Mouse (Mus musculus) forebrain, postnatal 0 days (tissue): ENCODE results near the gene Atat1. TPM values are rescaled to one million over a fixed set of nuclear protein-coding genes. Genes with fewer than 3 reads are reported as not detected.
A peak's percentile ranks its signal among the peaks of the same experiment; 100 is the strongest.

Experiments
- ATAC-seq: fragments of 200-750 bp; cut with Nextera tagmentation; 2 replicates; pipeline ENCODE4 v1.8.0; 2017; ENCODE audit warnings: mild to moderate bottlenecking, moderate library complexity
- DNase-seq: peaks from one replicate; pipeline ENCODE4 v3.0.0-alpha.2; 2015
- H3K27ac ChIP-seq: fragments of 300-500 bp; sonication (generic); 2 replicates; pipeline ENCODE4 v1.5.1; 2014; ENCODE audit warnings: low read depth, mild to moderate bottlenecking, antibody characterized with exemption, low read length, moderate library complexity, mixed read lengths
- H3K27me3 ChIP-seq: fragments of 300-500 bp; sonication (generic); 2 replicates; pipeline ENCODE4 v1.6.1; 2014; ENCODE audit warnings: mild to moderate bottlenecking, low read length, mixed read lengths; ENCODE audit not compliant: insufficient read depth
- H3K36me3 ChIP-seq: fragments of 300-500 bp; sonication (generic); 2 replicates; pipeline ENCODE4 v1.6.1; 2014; ENCODE audit warnings: mild to moderate bottlenecking, moderate library complexity; ENCODE audit not compliant: insufficient read depth
- H3K4me1 ChIP-seq: fragments of 300-500 bp; sonication (generic); 2 replicates; pipeline ENCODE4 v1.6.1; 2014; ENCODE audit warnings: antibody characterized with exemption; ENCODE audit not compliant: insufficient read depth
- H3K4me2 ChIP-seq: fragments of 300-500 bp; sonication (generic); 2 replicates; pipeline ENCODE4 v1.6.1; 2014; ENCODE audit warnings: low read depth, mild to moderate bottlenecking, moderate library complexity
- H3K4me3 ChIP-seq: fragments of 300-500 bp; sonication (generic); 2 replicates; pipeline ENCODE4 v1.5.1; 2014; ENCODE audit warnings: low read depth, low read length, mixed read lengths
- H3K9ac ChIP-seq: fragments of 300-500 bp; sonication (generic); 2 replicates; pipeline ENCODE4 v1.6.1; 2014; ENCODE audit warnings: mild to moderate bottlenecking
- H3K9me3 ChIP-seq: fragments of 300-500 bp; sonication (generic); 2 replicates; pipeline ENCODE4 v1.6.1; 2016; ENCODE audit warnings: low read length
- CTCF ChIP-seq: sonication (generic); IDR thresholded peaks from 2 replicates; pipeline ENCODE4 v1.5.1; 2016; ENCODE audit warnings: antibody characterized with exemption, control low read depth, low read depth
- WGBS: fragments of 180-500 bp; shearing (Covaris S2); extraction: QIAGEN DNeasy Blood & Tissue Kit; methylation state at CpG from one replicate; pipeline ENCODE4 v1.1.7; 2014; 5-methylcytosine and 5-hydroxymethylcytosine counted together
- polyA plus RNA-seq: library from polyadenylated mRNA; unstranded; fragments of >200 nt; fragmentation: Nextera tagmentation; extraction: Ambion mirVana; gene quantifications from 2 replicates; pipeline ENCODE4 v1.2.1, GENCODE M21; 2015
- total RNA-seq: library from RNA; depleted of rRNA; stranded (reverse); fragments of >200 nt; gene quantifications from 2 replicates; pipeline ENCODE4 v1.2.3, GENCODE M21; 2014

Gene Atat1
- total and polyA plus RNA-seq, 2 experiments from 2014 or later = 218 to 379 TPM

DNA sequence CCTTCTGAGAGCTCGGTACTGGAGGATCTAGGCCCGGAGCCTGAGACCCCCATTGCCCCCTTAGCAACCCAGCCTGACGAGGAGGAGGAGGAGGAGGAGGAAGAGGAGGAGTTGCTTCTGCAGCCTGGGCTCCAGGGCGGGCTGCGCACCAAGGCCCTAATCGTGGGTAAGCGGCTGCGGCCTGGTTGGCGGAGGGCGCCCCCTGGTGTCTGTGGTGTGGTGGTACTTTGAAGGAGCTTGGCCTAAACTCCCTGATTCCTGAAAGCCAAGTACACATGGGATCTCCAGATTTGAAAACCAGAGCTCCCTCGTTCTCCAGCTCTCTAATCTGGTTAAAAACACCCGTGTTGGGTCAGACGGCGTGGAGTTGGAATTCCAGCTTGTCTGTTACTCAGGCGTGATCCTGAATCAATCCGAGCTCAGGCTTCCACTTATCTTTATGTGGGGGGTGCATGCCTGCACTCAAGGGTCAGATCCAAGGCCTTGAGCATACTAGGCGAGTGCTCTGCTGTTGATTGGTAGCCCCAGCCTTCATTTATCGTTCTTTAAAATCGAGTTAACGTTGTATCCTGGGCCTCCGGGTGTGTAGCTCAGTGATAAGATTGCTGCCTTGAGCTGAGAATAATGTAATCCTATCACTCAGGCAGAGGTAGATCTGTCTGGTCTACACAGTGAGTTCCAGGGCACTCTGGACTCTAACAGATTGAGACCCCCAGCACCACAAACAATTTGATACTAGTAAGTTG, 35.9 kb downstream of the Atat1 start:
- Histone ChIP-seq H3K4me3 (no peak overlapping the region), H3K9ac (no peak overlapping the region), H3K4me2 (no peak overlapping the region), H3K27ac (no peak overlapping the region), H3K36me3 (0 out of 2 replicates have a peak, but pooled peaks cover 12% of the 10 kb centered on the region), H3K27me3 (no peaks in the 10 kb centered on the region), H3K9me3 (no peaks in the 10 kb centered on the region), H3K4me1 (0 out of 2 replicates have a peak, but pooled peaks cover 11% of the 10 kb centered on the region)
- WGBS = 32% methylated on average over 21 of the region's 21 CpGs
- DNase-seq (peak; percentile 88), ATAC-seq (peak; percentile 71)
- TF ChIP-seq CTCF = peak; percentile 93

DNA sequence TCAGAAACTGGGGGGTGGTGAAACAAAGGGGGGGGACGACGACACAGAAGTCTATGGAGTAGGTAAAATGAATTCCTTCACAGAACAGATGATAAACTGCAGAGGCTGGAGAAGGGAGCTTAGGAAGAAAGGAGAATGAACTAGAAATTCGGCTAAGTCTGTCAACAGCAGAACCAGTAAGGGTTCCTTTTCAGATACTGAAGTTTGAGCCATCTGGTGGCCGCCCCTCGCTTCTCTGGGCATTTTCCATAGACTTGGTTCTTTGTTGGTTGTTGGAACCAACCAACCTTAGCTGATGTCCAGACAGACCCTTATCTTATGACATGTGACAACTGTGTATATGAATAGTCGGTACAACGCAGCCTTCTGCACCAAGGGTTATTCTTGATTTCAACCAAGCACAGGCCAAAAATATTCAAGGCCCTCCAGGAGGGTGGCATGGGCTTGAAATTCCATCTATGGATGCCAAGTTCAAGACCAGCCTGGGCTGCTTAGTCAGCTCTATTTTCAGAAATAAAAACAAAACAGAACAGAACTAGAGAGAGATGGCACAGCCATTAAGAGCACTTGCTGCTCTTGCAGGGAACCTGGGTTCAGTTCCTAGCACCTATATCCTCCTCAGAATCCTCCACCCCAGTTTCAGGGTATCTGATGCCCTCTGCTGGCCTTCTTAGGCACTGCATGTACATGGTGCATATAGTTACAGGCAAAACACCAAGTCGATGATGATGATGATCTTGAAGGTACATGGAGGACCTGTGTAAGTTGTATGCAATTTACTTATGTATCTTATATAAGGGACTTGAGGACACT, 38.8 kb downstream of the Atat1 start:
- 0 out of 2 replicates have a peak, but pooled peaks cover 12% of the 10 kb centered on the region for H3K36me3 ChIP-seq
- peak; percentile 72 for TF ChIP-seq CTCF
- WGBS = 83% methylated on average over 8 of the region's 8 CpGs
- H3K4me1 ChIP-seq = peaks cover 24% of the 10 kb centered on the region; the same call in 1 of the 2 replicates
- H3K4me3 ChIP-seq = peak overlapping the region; percentile 70; the same call in 1 of the 2 replicates
- peak overlapping the region; percentile 56 for H3K4me2 ChIP-seq
- H3K27ac ChIP-seq = peak overlapping the region; percentile 40; the same call in 1 of the 2 replicates
- no peaks in the 10 kb centered on the region for H3K27me3 ChIP-seq
- DNase-seq (no peak), ATAC-seq (no peak)
- no peak overlapping the region for H3K9ac ChIP-seq
- no peaks in the 10 kb centered on the region for H3K9me3 ChIP-seq

DNA sequence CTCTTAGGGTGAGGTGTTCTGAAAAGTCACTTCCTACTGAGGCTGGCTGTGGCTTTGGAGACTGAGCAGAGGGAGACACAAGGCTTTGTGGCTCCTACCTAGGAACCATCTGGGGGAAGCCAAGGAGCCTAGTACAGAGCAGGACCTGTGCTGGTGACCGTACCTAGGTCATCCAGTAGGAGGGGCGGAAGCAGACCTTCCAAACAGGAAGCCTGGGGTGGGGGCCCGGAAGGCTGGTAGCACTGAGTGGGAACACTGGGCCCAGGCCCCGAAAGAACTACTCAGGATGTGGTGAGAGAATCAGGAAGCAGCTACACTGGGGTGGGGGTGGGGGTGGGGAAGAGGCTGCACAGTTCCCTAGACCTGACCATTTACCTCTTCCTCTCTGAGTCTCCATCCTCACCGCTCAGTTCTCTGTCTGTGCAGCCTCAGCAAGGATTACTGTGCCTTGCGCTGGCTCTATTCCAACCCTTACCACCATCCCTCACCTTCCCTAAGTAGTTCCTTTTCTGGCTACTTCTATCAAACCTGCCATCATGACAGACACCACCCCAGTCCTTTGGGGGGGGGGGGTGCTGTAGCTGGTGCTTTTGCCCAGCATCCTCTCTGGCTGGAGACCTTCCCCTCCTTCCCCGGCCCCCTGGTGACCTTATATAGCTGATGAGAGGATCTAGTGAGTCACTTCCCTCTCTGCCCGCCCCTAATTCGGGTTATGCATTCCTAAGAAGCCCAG, 39.6 kb downstream of the Atat1 start:
- H3K9ac ChIP-seq = peak overlapping the region; percentile 2; the same call in 1 of the 2 replicates
- no peaks in the 10 kb centered on the region for H3K27me3 ChIP-seq
- 0 out of 2 replicates have a peak, but pooled peaks cover 12% of the 10 kb centered on the region for H3K36me3 ChIP-seq
- H3K27ac ChIP-seq = peak overlapping the region; percentile 40; the same call in 1 of the 2 replicates
- H3K9me3 ChIP-seq = no peaks in the 10 kb centered on the region
- ATAC-seq (no peak), DNase-seq (no peak)
- 71% methylated on average over 9 of the region's 9 CpGs for WGBS
- peaks cover 24% of the 10 kb centered on the region; the same call in 1 of the 2 replicates for H3K4me1 ChIP-seq
- peak overlapping the region; percentile 56 for H3K4me2 ChIP-seq
- peak overlapping the region; percentile 70 for H3K4me3 ChIP-seq
- no peak for TF ChIP-seq CTCF

DNA sequence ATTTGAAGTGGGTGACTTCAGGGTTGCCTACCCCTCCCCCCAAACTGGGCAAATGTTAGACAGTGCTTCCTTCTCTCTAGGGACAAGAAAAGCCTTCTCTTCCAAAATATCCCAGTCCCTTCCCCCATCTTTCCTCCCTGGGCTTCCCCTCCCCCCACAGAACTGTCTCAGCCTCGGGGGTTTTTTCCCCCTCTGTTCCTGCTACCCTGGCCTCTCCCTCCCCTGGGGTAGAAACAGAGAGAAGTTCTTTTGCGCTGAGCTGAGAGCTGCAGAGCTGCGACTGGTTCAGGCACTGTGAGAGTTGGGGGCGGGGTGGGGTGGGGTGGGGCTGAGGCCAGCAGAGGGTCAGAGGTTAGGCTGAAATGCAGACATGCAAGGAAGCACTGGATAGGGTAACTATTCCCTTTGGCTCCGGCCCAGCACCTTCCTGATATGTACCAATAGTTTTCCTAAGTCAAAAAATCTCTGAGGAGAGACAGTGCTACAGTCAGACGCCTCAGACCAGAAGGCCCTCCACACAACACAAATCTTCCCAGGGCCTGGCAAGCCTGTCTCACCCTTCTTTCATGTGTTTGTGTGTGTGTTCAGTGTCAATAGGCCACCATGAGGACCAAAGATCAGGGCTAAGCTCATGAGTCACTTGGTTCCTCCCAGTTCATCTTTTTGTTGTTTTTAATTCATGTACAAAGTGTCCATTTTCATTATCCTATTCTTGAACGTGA, 40.4 kb downstream of the Atat1 start:
- no peak for DNase-seq
- Histone ChIP-seq H3K9me3 (no peaks in the 10 kb centered on the region), H3K27ac (peak overlapping the region; percentile 54), H3K4me1 (peaks cover 24% of the 10 kb centered on the region), H3K27me3 (no peaks in the 10 kb centered on the region), H3K36me3 (0 out of 2 replicates have a peak, but pooled peaks cover 4% of the 10 kb centered on the region), H3K4me3 (peak overlapping the region; percentile 70), H3K9ac (peak overlapping the region; percentile 50), H3K4me2 (peak overlapping the region; percentile 56)
- TF ChIP-seq CTCF = no peak
- 6% methylated on average over 7 of the region's 7 CpGs for WGBS
- no peak for ATAC-seq

DNA sequence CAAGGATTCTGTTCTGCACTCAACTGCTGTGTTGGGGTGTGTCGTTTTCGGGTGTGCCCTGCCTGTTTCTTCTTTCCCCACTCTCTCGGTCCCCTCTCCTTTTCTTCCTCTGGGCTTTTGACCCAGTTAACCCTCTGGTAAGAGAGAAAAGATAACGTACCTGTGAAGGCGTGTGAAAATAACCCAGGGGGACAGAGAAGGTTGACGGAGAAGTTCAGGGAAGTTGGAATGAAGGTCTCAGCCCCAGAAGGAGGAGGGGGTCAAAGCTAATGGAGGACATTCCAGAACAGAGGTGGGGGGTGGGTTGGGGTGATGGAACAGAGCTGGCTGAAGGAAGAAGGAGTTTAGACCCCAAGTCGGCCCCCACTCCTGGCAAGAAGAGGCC, 40.9 kb downstream of the Atat1 start:
- no peak for TF ChIP-seq CTCF
- H3K4me3 ChIP-seq = peak overlapping the region; percentile 70
- H3K36me3 ChIP-seq = no peaks in the 10 kb centered on the region
- ATAC-seq (no peak), DNase-seq (no peak)
- peak overlapping the region; percentile 50 for H3K9ac ChIP-seq
- 3% methylated on average over 7 of the region's 7 CpGs for WGBS
- H3K27ac ChIP-seq = peak overlapping the region; percentile 54; the same call in 1 of the 2 replicates
- H3K27me3 ChIP-seq = no peaks in the 10 kb centered on the region
- peaks cover 24% of the 10 kb centered on the region for H3K4me1 ChIP-seq
- peak overlapping the region; percentile 56 for H3K4me2 ChIP-seq
- H3K9me3 ChIP-seq = no peaks in the 10 kb centered on the region
